Comparison of ENCODE assay signal across 8 mouse cellular contexts in the genomic region with DNA sequence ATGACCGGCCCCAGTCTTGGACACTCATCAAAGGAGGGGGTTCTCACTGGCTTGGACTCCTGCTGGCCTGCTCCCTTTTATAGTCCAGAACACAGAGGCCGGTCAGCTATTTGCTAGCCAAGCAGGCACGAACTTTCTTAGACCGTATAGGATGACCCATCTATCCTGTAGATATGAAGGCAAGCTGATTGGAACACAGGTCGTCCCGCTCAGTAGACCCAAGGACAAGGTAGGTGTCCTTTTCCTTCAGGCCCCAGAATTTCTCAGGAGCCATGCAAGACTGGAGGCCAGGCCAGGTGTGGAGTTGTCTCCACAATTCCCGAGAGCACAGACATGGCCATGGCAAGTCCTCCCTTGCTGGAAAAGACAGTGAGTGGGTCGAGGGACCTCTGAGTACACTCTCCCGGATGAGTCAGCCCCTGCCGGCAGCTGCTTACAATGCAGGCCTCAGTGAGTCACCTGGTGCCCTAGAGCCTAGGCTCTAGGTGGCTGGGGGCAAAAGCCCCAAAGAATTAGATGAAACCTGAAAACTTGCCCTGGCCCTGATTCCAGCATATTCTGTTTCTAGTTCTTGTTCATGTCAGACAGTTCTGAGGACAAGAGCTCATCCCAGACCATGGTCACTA. TPM values are rescaled to one million over a fixed set of nuclear protein-coding genes. Genes with fewer than 3 reads are reported as not detected.
DNase-seq lines count a peak whose midpoint lies in the region; ATAC-seq lines count a peak whose summit lies in the region.

No protein-coding gene starts in this region.

- peaks cover 38% of the 10 kb centered on the region for H3K36me3 ChIP-seq in kidney, embryonic 15.5 days
- H3K36me3 ChIP-seq in forebrain, embryonic 11.5 days (ENCODE audit: control insufficient read depth, insufficient read depth, low read length): peaks cover 4% of the 10 kb centered on the region; the same call in 1 of the 2 replicates
- H3K36me3 ChIP-seq in midbrain, embryonic 15.5 days (replicated peaks): 0 out of 2 replicates have a peak, but pooled peaks cover 3% of the 10 kb centered on the region

- ATAC-seq in kidney, embryonic 15.5 days (replicated peaks; ENCODE audit: low FRiP score): no peak
- no peak for ATAC-seq in forebrain, embryonic 11.5 days (replicated peaks; ENCODE audit: low FRiP score)
- ATAC-seq in midbrain, embryonic 15.5 days (replicated peaks): no peak

- H3K27ac ChIP-seq in kidney, embryonic 15.5 days: no peak overlapping the region
- no peak overlapping the region for H3K27ac ChIP-seq in forebrain, embryonic 11.5 days (ENCODE audit: low read depth, low read length)
- H3K27ac ChIP-seq in midbrain, embryonic 15.5 days: 0 out of 2 replicates have a peak overlapping the region, but pooled peaks have one; percentile 95

- no peak overlapping the region for H3K9ac ChIP-seq in kidney, embryonic 15.5 days
- H3K9ac ChIP-seq in forebrain, embryonic 11.5 days (ENCODE audit: low read length): peak overlapping the region; percentile 85; the same call in 1 of the 2 replicates
- peak overlapping the region; percentile 78; the same call in 1 of the 2 replicates for H3K9ac ChIP-seq in midbrain, embryonic 15.5 days

- H3K4me2 ChIP-seq in kidney, embryonic 15.5 days: peak overlapping the region; percentile 97; the same call in 1 of the 2 replicates
- no peak overlapping the region; the same call in 1 of the 2 replicates for H3K4me2 ChIP-seq in forebrain, embryonic 11.5 days (ENCODE audit: low read depth, low read length, severe bottlenecking)
- H3K4me2 ChIP-seq in midbrain, embryonic 15.5 days: peak overlapping the region; percentile 78

- H3K4me3 ChIP-seq in kidney, embryonic 15.5 days (replicated peaks): no peak overlapping the region
- no peak overlapping the region for H3K4me3 ChIP-seq in forebrain, embryonic 11.5 days (ENCODE audit: low read depth, low read length)
- peak overlapping the region; percentile 75; the same call in 1 of the 2 replicates for H3K4me3 ChIP-seq in midbrain, embryonic 15.5 days

- H3K9me3 ChIP-seq in kidney, embryonic 15.5 days (replicated peaks): no peaks in the 10 kb centered on the region
- no peaks in the 10 kb centered on the region for H3K9me3 ChIP-seq in forebrain, embryonic 11.5 days (ENCODE audit: control insufficient read depth, low read length)
- H3K9me3 ChIP-seq in midbrain, embryonic 15.5 days: no peaks in the 10 kb centered on the region

- peaks cover 39% of the 10 kb centered on the region for H3K4me1 ChIP-seq in kidney, embryonic 15.5 days
- peaks cover 28% of the 10 kb centered on the region for H3K4me1 ChIP-seq in forebrain, embryonic 11.5 days (replicated peaks; ENCODE audit: control insufficient read depth, insufficient read depth, low read length)
- H3K4me1 ChIP-seq in midbrain, embryonic 15.5 days: peaks cover 29% of the 10 kb centered on the region

- H3K27me3 ChIP-seq in kidney, embryonic 15.5 days: peaks cover 13% of the 10 kb centered on the region; the same call in 1 of the 2 replicates
- no peaks in the 10 kb centered on the region for H3K27me3 ChIP-seq in forebrain, embryonic 11.5 days (ENCODE audit: control insufficient read depth, insufficient read depth, low read length)
- H3K27me3 ChIP-seq in midbrain, embryonic 15.5 days (replicated peaks): no peaks in the 10 kb centered on the region

- DNase-seq in kidney, postnatal 14 days: no peak
- DNase-seq in ZHBTc4 (ENCODE audit: low read depth, low spot score): peak; percentile 65
- DNase-seq in forebrain, embryonic 11.5 days (ENCODE audit: low spot score): peak; percentile 65
- no peak for DNase-seq in layer of hippocampus, postnatal 14 days (ENCODE audit: low spot score in 2 of 2)
- no peak for DNase-seq in frontal cortex, postnatal 10 days (ENCODE audit: low spot score in 2 of 2)
- no peak for DNase-seq in kidney, postnatal 25 days

- WGBS in kidney, embryonic 15.5 days: 24% methylated on average over 10 of the region's 10 CpGs
- WGBS in forebrain, embryonic 11.5 days: 19% methylated on average over 10 of the region's 10 CpGs
- 15% methylated on average over 10 of the region's 10 CpGs for WGBS in midbrain, embryonic 15.5 days

RNA-seq across cellular contexts. Expression of a gene that starts 1.5 kb away (rescaled TPM):
- polyA plus RNA-seq in kidney, embryonic 15.5 days (2015; fragmentation: Nextera tagmentation; extraction: Ambion mirVana): 5.5 and 5.8 TPM in 2 replicates
- 5.4 and 6.7 TPM in 2 replicates for polyA plus RNA-seq in forebrain, embryonic 11.5 days (2014; fragmentation: Nextera tagmentation; extraction: Ambion mirVana)
- 11.7 and 12.1 TPM in 2 replicates for polyA plus RNA-seq in midbrain, embryonic 15.5 days (2015; fragmentation: Nextera tagmentation; extraction: Ambion mirVana)
- 10 to 100 TPM; 60.9 to 68.4 TPM for total RNA-seq in layer of hippocampus, postnatal 14 days (2021)

RNA-seq across cellular contexts. Expression of a gene that starts 34.9 kb away (rescaled TPM):
- polyA plus RNA-seq in kidney, embryonic 15.5 days (2015; fragmentation: Nextera tagmentation; extraction: Ambion mirVana): 55.1 and 56.3 TPM in 2 replicates
- polyA plus RNA-seq in forebrain, embryonic 11.5 days (2014; fragmentation: Nextera tagmentation; extraction: Ambion mirVana): 114 TPM in 2 replicates
- 33.8 and 34.6 TPM in 2 replicates for polyA plus RNA-seq in midbrain, embryonic 15.5 days (2015; fragmentation: Nextera tagmentation; extraction: Ambion mirVana)
- total RNA-seq in layer of hippocampus, postnatal 14 days (2021): 100 to 1,000 TPM; 129 to 132 TPM

RNA-seq across cellular contexts. Expression of a gene that starts 37.6 kb away (rescaled TPM):
- polyA plus RNA-seq in kidney, embryonic 15.5 days (2015; fragmentation: Nextera tagmentation; extraction: Ambion mirVana): 0.14 and 0.27 TPM in 2 replicates
- 0.17 and 0.21 TPM in 2 replicates for polyA plus RNA-seq in forebrain, embryonic 11.5 days (2014; fragmentation: Nextera tagmentation; extraction: Ambion mirVana)
- 0.13 and 0.19 TPM in 2 replicates for polyA plus RNA-seq in midbrain, embryonic 15.5 days (2015; fragmentation: Nextera tagmentation; extraction: Ambion mirVana)
- total RNA-seq in layer of hippocampus, postnatal 14 days (2021): under 1 TPM in 1 of 2 experiments, not detected in 1; 0.19 TPM

Comparison
In these comparisons a context has a peak if more than half of its experiments do, and no peak if none do; other contexts are left out.
1. DNase-seq: peak in ZHBTc4 (single experiment) and forebrain, embryonic 11.5 days (single experiment); none in kidney, postnatal 14 days (single experiment), layer of hippocampus, postnatal 14 days (0 of 2), frontal cortex, postnatal 10 days (0 of 2) and kidney, postnatal 25 days (0 of 2).